In genomic region chr17:46029052-46029553, GRCm38 (mm10) we compare ENCODE assay signal across 8 mouse cellular contexts. TPM values are rescaled to one million over a fixed set of nuclear protein-coding genes. Genes with fewer than 3 reads are reported as not detected.
DNase-seq lines count a peak whose midpoint lies in the region; ATAC-seq lines count a peak whose summit lies in the region.

No protein-coding gene starts in this region.

- no peaks in the 10 kb centered on the region for H3K27me3 ChIP-seq in limb, embryonic 12.5 days
- H3K27me3 ChIP-seq in stomach, embryonic 14.5 days (ENCODE audit: control insufficient read depth, insufficient read depth, low read length): no peaks in the 10 kb centered on the region

- peak overlapping the region; percentile 96 for H3K9ac ChIP-seq in limb, embryonic 12.5 days (replicated peaks)
- H3K9ac ChIP-seq in stomach, embryonic 14.5 days (replicated peaks; ENCODE audit: low read depth, low read length): peak overlapping the region; percentile 99

- peak; percentile 62 for DNase-seq in adrenal gland, postnatal 10 days
- DNase-seq in adrenal gland, postnatal 25 days: no peak
- peak; percentile 23 for DNase-seq in ovary, adult 18-20 months (ENCODE audit: low spot score)
- no peak for DNase-seq in ovary, postnatal 14 days (ENCODE audit: low spot score)
- DNase-seq in embryo, embryonic 11 days: no peak
- no peak for DNase-seq in kidney, postnatal 4 days

- WGBS in limb, embryonic 12.5 days: 44% methylated on average over 2 of the region's 2 CpGs
- 24% methylated on average over 2 of the region's 2 CpGs for WGBS in stomach, embryonic 14.5 days

- peak overlapping the region; percentile 90 for H3K4me3 ChIP-seq in limb, embryonic 12.5 days (replicated peaks)
- H3K4me3 ChIP-seq in stomach, embryonic 14.5 days (ENCODE audit: low read depth, low read length): peak overlapping the region; percentile 95

- no peaks in the 10 kb centered on the region for H3K9me3 ChIP-seq in limb, embryonic 12.5 days
- no peaks in the 10 kb centered on the region for H3K9me3 ChIP-seq in stomach, embryonic 14.5 days (ENCODE audit: control insufficient read depth, low read depth, low read length)

- H3K27ac ChIP-seq in limb, embryonic 12.5 days: peak overlapping the region; percentile 86
- peak overlapping the region; percentile 80; the same call in 1 of the 2 replicates for H3K27ac ChIP-seq in stomach, embryonic 14.5 days (ENCODE audit: low read length)

- H3K36me3 ChIP-seq in limb, embryonic 12.5 days: peaks cover 31% of the 10 kb centered on the region
- peaks cover 25% of the 10 kb centered on the region for H3K36me3 ChIP-seq in stomach, embryonic 14.5 days (ENCODE audit: control insufficient read depth, insufficient read depth, low read length)

- H3K4me2 ChIP-seq in limb, embryonic 12.5 days: peak overlapping the region; percentile 81
- peak overlapping the region; percentile 83 for H3K4me2 ChIP-seq in stomach, embryonic 14.5 days (replicated peaks; ENCODE audit: low read depth, low read length)

- no peak for ATAC-seq in limb, embryonic 12.5 days (ENCODE audit: insufficient number of reproducible peaks, insufficient read depth, low FRiP score, low TSS enrichment, low read depth)
- no peak for ATAC-seq in stomach, embryonic 14.5 days (ENCODE audit: insufficient number of reproducible peaks, insufficient read depth, low FRiP score, low read depth)

- H3K4me1 ChIP-seq in limb, embryonic 12.5 days (replicated peaks): peaks cover 56% of the 10 kb centered on the region
- peaks cover 49% of the 10 kb centered on the region for H3K4me1 ChIP-seq in stomach, embryonic 14.5 days (ENCODE audit: control insufficient read depth, insufficient read depth, low read length)

RNA-seq across cellular contexts. Expression of gene Vegfa, which starts 3.1 kb away (rescaled TPM):
- 100 to 1,000 TPM; 305 to 366 TPM for total RNA-seq in adrenal gland, postnatal 10 days (2021)
- 429 and 459 TPM in 2 replicates for total RNA-seq in adrenal gland, postnatal 25 days (2021)
- polyA plus RNA-seq in limb, embryonic 12.5 days (2016; fragmentation: Nextera tagmentation; extraction: Ambion mirVana): 6.2 TPM in 2 replicates
- 6.8 and 8.1 TPM in 2 replicates for polyA plus RNA-seq in stomach, embryonic 14.5 days (2014; fragmentation: Nextera tagmentation; extraction: Ambion mirVana)

Comparison
In these comparisons a context has a peak if more than half of its experiments do, and no peak if none do; other contexts are left out.
1. DNase-seq: peak in adrenal gland, postnatal 10 days (single experiment) and ovary, adult 18-20 months (single experiment); none in adrenal gland, postnatal 25 days (single experiment), ovary, postnatal 14 days (single experiment), embryo, embryonic 11 days (single experiment) and kidney, postnatal 4 days (0 of 2).